Comparison of ENCODE assay signal across 16 mouse cellular contexts in the genomic region with DNA sequence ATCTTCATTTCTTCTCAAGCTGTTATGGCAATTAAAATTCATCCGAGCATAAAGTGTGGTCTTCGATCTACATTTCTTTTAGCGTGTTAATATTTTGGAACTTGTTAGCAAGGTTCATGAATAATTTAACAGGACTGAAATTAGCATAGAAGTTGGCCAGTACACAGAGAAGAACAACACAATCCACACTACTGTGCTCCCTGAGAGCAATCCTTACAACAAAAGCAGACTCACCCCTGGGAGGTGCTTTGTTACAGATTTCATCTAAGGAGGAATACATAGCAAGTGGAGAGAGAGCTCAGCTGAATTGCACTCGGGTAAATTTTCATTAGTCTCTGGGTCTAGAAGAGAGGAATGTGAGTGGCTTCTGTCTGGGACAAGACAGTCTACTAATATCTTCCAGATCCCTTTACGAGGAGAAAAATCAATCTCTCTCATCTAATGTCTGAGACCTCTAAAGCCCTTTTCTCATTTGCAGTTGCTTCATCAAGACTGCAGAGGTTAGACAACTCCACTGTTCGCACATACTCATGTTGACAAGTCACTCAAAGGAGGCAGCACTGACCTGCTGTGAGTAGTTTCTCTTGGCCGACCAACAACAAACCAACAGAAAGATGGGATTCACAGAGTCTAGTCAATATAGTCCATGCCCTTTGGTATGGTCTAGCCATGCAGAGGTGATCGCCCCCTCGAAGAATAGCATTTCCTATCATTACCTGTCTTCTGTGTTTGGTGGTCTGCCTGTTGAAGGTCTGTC.
DNase-seq lines count a peak whose midpoint lies in the region; ATAC-seq and TF ChIP-seq lines count a peak whose summit lies in the region.
"Had no signal": no experiment of that assay in that cellular context is flagged by ENCODE, and none has a peak within 500 bp of the region (broad histone marks: within the 10 kb centered on the region; RNA-seq: fewer than 3 reads in every experiment).

No protein-coding gene starts in this region.

- no peaks in the 10 kb centered on the region for H3K27me3 ChIP-seq in forebrain, embryonic 12.5 days
- no peaks in the 10 kb centered on the region for H3K27me3 ChIP-seq in forebrain, postnatal 0 days (ENCODE audit: insufficient read depth, low read length)
- H3K27me3 ChIP-seq in hindbrain, embryonic 11.5 days (ENCODE audit: control insufficient read depth, insufficient read depth, low read length) = no peaks in the 10 kb centered on the region
- no peaks in the 10 kb centered on the region for H3K27me3 ChIP-seq in midbrain, embryonic 15.5 days (replicated peaks)
- H3K27me3 ChIP-seq: limb, embryonic 13.5 days had no signal

- TF ChIP-seq CTCF in forebrain, postnatal 0 days (IDR thresholded peaks at IDR 0.05; ENCODE audit: low read depth) = no peak

- peaks cover 4% of the 10 kb centered on the region; the same call in 1 of the 2 replicates for H3K9me3 ChIP-seq in forebrain, embryonic 12.5 days
- no peaks in the 10 kb centered on the region for H3K9me3 ChIP-seq in forebrain, postnatal 0 days (ENCODE audit: low read length)
- H3K9me3 ChIP-seq in hindbrain, embryonic 11.5 days (ENCODE audit: control insufficient read depth, low read length) = no peaks in the 10 kb centered on the region
- H3K9me3 ChIP-seq in midbrain, embryonic 15.5 days = no peaks in the 10 kb centered on the region
- H3K9me3 ChIP-seq: limb, embryonic 13.5 days had no signal

- H3K4me3 ChIP-seq in forebrain, embryonic 12.5 days (replicated peaks) = no peak overlapping the region
- H3K4me3 ChIP-seq in forebrain, postnatal 0 days (ENCODE audit: low read depth, low read length) = no peak overlapping the region
- H3K4me3 ChIP-seq in hindbrain, embryonic 11.5 days (ENCODE audit: low read depth, low read length) = no peak overlapping the region
- H3K4me3 ChIP-seq in midbrain, embryonic 15.5 days = no peak overlapping the region
- H3K4me3 ChIP-seq: limb, embryonic 13.5 days had no signal

- no peaks in the 10 kb centered on the region for H3K36me3 ChIP-seq in forebrain, embryonic 12.5 days (replicated peaks)
- H3K36me3 ChIP-seq in forebrain, postnatal 0 days (ENCODE audit: insufficient read depth) = no peaks in the 10 kb centered on the region
- no peaks in the 10 kb centered on the region for H3K36me3 ChIP-seq in hindbrain, embryonic 11.5 days (ENCODE audit: control insufficient read depth, insufficient read depth, low read length)
- no peaks in the 10 kb centered on the region for H3K36me3 ChIP-seq in midbrain, embryonic 15.5 days (replicated peaks)
- H3K36me3 ChIP-seq: limb, embryonic 13.5 days had no signal

- no peak overlapping the region for H3K4me2 ChIP-seq in forebrain, embryonic 12.5 days
- H3K4me2 ChIP-seq in forebrain, postnatal 0 days (ENCODE audit: low read depth) = no peak overlapping the region
- H3K4me2 ChIP-seq in hindbrain, embryonic 11.5 days (replicated peaks; ENCODE audit: low read depth, low read length) = no peak overlapping the region
- H3K4me2 ChIP-seq in midbrain, embryonic 15.5 days = no peak overlapping the region
- H3K4me2 ChIP-seq: limb, embryonic 13.5 days had no signal

- H3K27ac ChIP-seq in forebrain, embryonic 12.5 days = no peak overlapping the region
- H3K27ac ChIP-seq in forebrain, postnatal 0 days (ENCODE audit: low read depth, low read length) = no peak overlapping the region
- no peak overlapping the region for H3K27ac ChIP-seq in hindbrain, embryonic 11.5 days (ENCODE audit: low read depth, low read length)
- peak overlapping the region; percentile 20; the same call in 1 of the 2 replicates for H3K27ac ChIP-seq in midbrain, embryonic 15.5 days
- H3K27ac ChIP-seq: limb, embryonic 13.5 days; liver, embryonic 14.5 days had no signal

- 50% methylated on average over 9 of the region's 9 CpGs for WGBS in forebrain, embryonic 12.5 days
- WGBS in forebrain, postnatal 0 days = 39% methylated on average over 9 of the region's 9 CpGs
- 54% methylated on average over 9 of the region's 9 CpGs for WGBS in hindbrain, embryonic 11.5 days
- 38% methylated on average over 9 of the region's 9 CpGs for WGBS in midbrain, embryonic 15.5 days

- no peak for DNase-seq in forebrain, postnatal 0 days
- DNase-seq in brain, adult 2 months (ENCODE audit: low read depth, low spot score) = peak; percentile 20
- peak; percentile 25 for DNase-seq in hindbrain, embryonic 11.5 days (ENCODE audit: low spot score)
- no peak for DNase-seq in right cerebral cortex, postnatal 10 days (ENCODE audit: low spot score in 2 of 2)
- DNase-seq: adrenal gland, postnatal 10 days; cerebellum, adult 18-20 months; gastrocnemius, postnatal 14 days; kidney, adult 2 months; kidney, postnatal 14 days; right cerebral cortex, postnatal 25 days; thymus, postnatal 25 days had no signal

- H3K4me1 ChIP-seq in forebrain, embryonic 12.5 days = peaks cover 6% of the 10 kb centered on the region
- no peaks in the 10 kb centered on the region for H3K4me1 ChIP-seq in forebrain, postnatal 0 days (ENCODE audit: insufficient read depth)
- no peaks in the 10 kb centered on the region for H3K4me1 ChIP-seq in hindbrain, embryonic 11.5 days (replicated peaks; ENCODE audit: control insufficient read depth, insufficient read depth, low read length)
- H3K4me1 ChIP-seq in midbrain, embryonic 15.5 days = peaks cover 3% of the 10 kb centered on the region; the same call in 1 of the 2 replicates
- H3K4me1 ChIP-seq: limb, embryonic 13.5 days had no signal

- peak; percentile 52 for ATAC-seq in forebrain, embryonic 12.5 days (ENCODE audit: low FRiP score)
- ATAC-seq in forebrain, postnatal 0 days = no peak
- peak; percentile 67 for ATAC-seq in hindbrain, embryonic 11.5 days (ENCODE audit: low FRiP score)
- ATAC-seq in midbrain, embryonic 15.5 days (replicated peaks) = peak; percentile 67
- ATAC-seq in megakaryocyte-erythroid progenitor cell, adult 5-6 weeks (replicated peaks; ENCODE audit: low FRiP score, low TSS enrichment, poor library complexity, severe bottlenecking) = no peak

- no peak overlapping the region for H3K9ac ChIP-seq in forebrain, embryonic 12.5 days
- H3K9ac ChIP-seq in forebrain, postnatal 0 days = no peak overlapping the region
- no peak overlapping the region for H3K9ac ChIP-seq in hindbrain, embryonic 11.5 days (ENCODE audit: low read depth, low read length)
- H3K9ac ChIP-seq in midbrain, embryonic 15.5 days = no peak overlapping the region
- H3K9ac ChIP-seq: limb, embryonic 13.5 days; liver, embryonic 14.5 days had no signal

Comparison
In these comparisons a context has a peak if more than half of its experiments do, and no peak if none do; other contexts are left out.
1. ATAC-seq: peak in forebrain, embryonic 12.5 days (single experiment), hindbrain, embryonic 11.5 days (single experiment) and midbrain, embryonic 15.5 days (single experiment); none in forebrain, postnatal 0 days (single experiment) and megakaryocyte-erythroid progenitor cell, adult 5-6 weeks (single experiment).
2. DNase-seq: peak in brain, adult 2 months (single experiment) and hindbrain, embryonic 11.5 days (single experiment); none in forebrain, postnatal 0 days (single experiment) and right cerebral cortex, postnatal 10 days (0 of 2).